Mouse (Mus musculus) subcutaneous adipose tissue, adult 2 months (tissue): ENCODE data around the gene Acnat2. TPM values are rescaled to one million over a fixed set of nuclear protein-coding genes. Genes with fewer than 3 reads are reported as not detected.

Experiments
- polyA plus RNA-seq: library from polyadenylated mRNA; depleted of rRNA; stranded (reverse); fragments of >200 nt; gene quantifications from 2 replicates; pipeline ENCODE4 v1.2.3, GENCODE M21; 2012; ENCODE audit warnings: low replicate concordance; rRNA removed

The Acnat2 gene
- 0.14 TPM in 1 of 2 replicates, not detected in the other for polyA plus RNA-seq

GRCm38 (mm10) chr4:49407957-49408356 lies at the start of gene Acnat2:
Gene Acnat2, minus strand, starts transcription at chr4:49408151.

Other genes with a start within 250 kb of the Acnat2 start
- 0.28 TPM in 1 of 2 replicates, not detected in the other for gene Acnat1, start 65.8 kb upstream of the Acnat2 start, polyA plus RNA-seq
- gene Baat, start 98.4 kb upstream of the Acnat2 start, polyA plus RNA-seq: 0.09 TPM in 1 of 2 replicates, not detected in the other
- gene Mrpl50, start 112.9 kb upstream of the Acnat2 start, polyA plus RNA-seq: 7.6 and 7.9 TPM in 2 replicates
- 1.2 and 1.8 TPM in 2 replicates for gene Zfp189, start 113.0 kb upstream of the Acnat2 start, polyA plus RNA-seq
- 0.11 and 0.45 TPM in 2 replicates for gene Aldob, start 141.4 kb upstream of the Acnat2 start, polyA plus RNA-seq
- 9.5 and 21.0 TPM in 2 replicates for gene Tmem246, start 189.7 kb upstream of the Acnat2 start, polyA plus RNA-seq
- 13.6 and 27.1 TPM in 2 replicates for gene Rnf20, start 223.9 kb upstream of the Acnat2 start, polyA plus RNA-seq